Mouse (Mus musculus): ENCODE measurements around the gene Nphp3. TPM values are rescaled to one million over a fixed set of nuclear protein-coding genes. Genes with fewer than 3 reads are reported as not detected.

Gene Nphp3
- 3.4 TPM in 2 replicates for polyA plus RNA-seq (2015; fragmentation: Nextera tagmentation; extraction: Ambion mirVana)

- Histone ChIP-seq H3K4me2 (ENCODE audit: low read depth, low read length) (peak within 1 kb of the TSS; percentile 66), H3K27me3 (ENCODE audit: control insufficient read depth, insufficient read depth, low read length) (no peaks in the 10 kb centered on the region), H3K9me3 (replicated peaks; ENCODE audit: control insufficient read depth, low read length) (no peaks in the 10 kb centered on the region), H3K36me3 (ENCODE audit: control insufficient read depth, insufficient read depth) (peaks cover 7% of the 10 kb centered on the region; the same call in 1 of the 2 replicates), H3K4me1 (ENCODE audit: control insufficient read depth, insufficient read depth, low read length) (peaks cover 18% of the 10 kb centered on the region), H3K4me3 (ENCODE audit: low read length) (peak within 1 kb of the TSS; percentile 76), H3K27ac (ENCODE audit: low read length) (peak within 1 kb of the TSS; percentile 84), H3K9ac (ENCODE audit: low read length) (peak within 1 kb of the TSS; percentile 81)
- under 1% methylated on average over 55 of the region's 55 CpGs for WGBS
- ATAC-seq (replicated peaks; ENCODE audit: extremely low read depth, insufficient read depth, low FRiP score), result peak; percentile 99
Measured at GRCm38 (mm10) chr9:104001921-104002859, at the start of gene Nphp3. Nphp3 (plus strand) TSS chr9:104002544.

GRCm38 (mm10) chr9:103958722-103959121, 43.6 kb upstream of the Nphp3 start:
- ATAC-seq (replicated peaks; ENCODE audit: extremely low read depth, insufficient read depth, low FRiP score), result no peak
- WGBS, result 81% methylated on average over 6 of the region's 6 CpGs

GRCm38 (mm10) chr9:103959989-103960388, 42.4 kb upstream of the Nphp3 start:
- 0 out of 2 replicates have a peak, but pooled peaks cover 4% of the 10 kb centered on the region for H3K4me1 ChIP-seq (ENCODE audit: control insufficient read depth, insufficient read depth, low read length)
- no peak overlapping the region for H3K9ac ChIP-seq (ENCODE audit: low read length)
- ATAC-seq (replicated peaks; ENCODE audit: extremely low read depth, insufficient read depth, low FRiP score), result no peak
- no peak overlapping the region for H3K4me3 ChIP-seq (ENCODE audit: low read length)
- no peak overlapping the region for H3K4me2 ChIP-seq (ENCODE audit: low read depth, low read length)
- no peaks in the 10 kb centered on the region for H3K27me3 ChIP-seq (ENCODE audit: control insufficient read depth, insufficient read depth, low read length)
- H3K9me3 ChIP-seq (replicated peaks; ENCODE audit: control insufficient read depth, low read length), result no peaks in the 10 kb centered on the region
- WGBS, result 53% methylated on average over 10 of the region's 10 CpGs
- H3K36me3 ChIP-seq (ENCODE audit: control insufficient read depth, insufficient read depth), result no peaks in the 10 kb centered on the region
- H3K27ac ChIP-seq (ENCODE audit: low read length), result no peak overlapping the region

More at GRCm38 (mm10) chr9:103958722-103959121, 43.6 kb upstream of the Nphp3 start:
- 0 out of 2 replicates have a peak, but pooled peaks cover 4% of the 10 kb centered on the region for H3K4me1 ChIP-seq (ENCODE audit: control insufficient read depth, insufficient read depth, low read length)
- H3K9me3 ChIP-seq (replicated peaks; ENCODE audit: control insufficient read depth, low read length), result no peaks in the 10 kb centered on the region
- no peak overlapping the region for H3K9ac ChIP-seq (ENCODE audit: low read length)
- H3K27ac ChIP-seq (ENCODE audit: low read length), result no peak overlapping the region
- no peaks in the 10 kb centered on the region for H3K27me3 ChIP-seq (ENCODE audit: control insufficient read depth, insufficient read depth, low read length)
- no peaks in the 10 kb centered on the region for H3K36me3 ChIP-seq (ENCODE audit: control insufficient read depth, insufficient read depth)
- H3K4me3 ChIP-seq (ENCODE audit: low read length), result no peak overlapping the region
- H3K4me2 ChIP-seq (ENCODE audit: low read depth, low read length), result no peak overlapping the region

- H3K9me3 ChIP-seq (replicated peaks; ENCODE audit: control insufficient read depth, low read length), result no peaks in the 10 kb centered on the region
- no peak for ATAC-seq (replicated peaks; ENCODE audit: extremely low read depth, insufficient read depth, low FRiP score)
- no peaks in the 10 kb centered on the region for H3K36me3 ChIP-seq (ENCODE audit: control insufficient read depth, insufficient read depth)
- no peak overlapping the region for H3K4me2 ChIP-seq (ENCODE audit: low read depth, low read length)
- H3K4me1 ChIP-seq (ENCODE audit: control insufficient read depth, insufficient read depth, low read length), result peaks cover 9% of the 10 kb centered on the region
- no peak overlapping the region for H3K27ac ChIP-seq (ENCODE audit: low read length)
- 12% methylated on average over 2 of the region's 2 CpGs for WGBS
- no peaks in the 10 kb centered on the region for H3K27me3 ChIP-seq (ENCODE audit: control insufficient read depth, insufficient read depth, low read length)
- H3K9ac ChIP-seq (ENCODE audit: low read length), result no peak overlapping the region
- no peak overlapping the region for H3K4me3 ChIP-seq (ENCODE audit: low read length)
Measured at GRCm38 (mm10) chr9:103996496-103996895, 5.8 kb upstream of the Nphp3 start.

- no peak for ATAC-seq (replicated peaks; ENCODE audit: extremely low read depth, insufficient read depth, low FRiP score)
- Histone ChIP-seq H3K9me3 (replicated peaks; ENCODE audit: control insufficient read depth, low read length) (no peaks in the 10 kb centered on the region), H3K27me3 (ENCODE audit: control insufficient read depth, insufficient read depth, low read length) (no peaks in the 10 kb centered on the region), H3K4me1 (ENCODE audit: control insufficient read depth, insufficient read depth, low read length) (peaks cover 18% of the 10 kb centered on the region), H3K9ac (ENCODE audit: low read length) (no peak overlapping the region), H3K4me3 (ENCODE audit: low read length) (no peak overlapping the region), H3K36me3 (ENCODE audit: control insufficient read depth, insufficient read depth) (no peaks in the 10 kb centered on the region), H3K27ac (ENCODE audit: low read length) (no peak overlapping the region), H3K4me2 (ENCODE audit: low read depth, low read length) (no peak overlapping the region)
- 16% methylated on average over 3 of the region's 3 CpGs for WGBS
Measured at GRCm38 (mm10) chr9:104000601-104001000, 1.7 kb upstream of the Nphp3 start.

- no peaks in the 10 kb centered on the region for H3K9me3 ChIP-seq (replicated peaks; ENCODE audit: control insufficient read depth, low read length)
- H3K27me3 ChIP-seq (ENCODE audit: control insufficient read depth, insufficient read depth, low read length), result no peaks in the 10 kb centered on the region
- H3K4me2 ChIP-seq (ENCODE audit: low read depth, low read length), result peak overlapping the region; percentile 66
- H3K36me3 ChIP-seq (ENCODE audit: control insufficient read depth, insufficient read depth), result peaks cover 7% of the 10 kb centered on the region; the same call in 1 of the 2 replicates
- H3K4me1 ChIP-seq (ENCODE audit: control insufficient read depth, insufficient read depth, low read length), result peaks cover 18% of the 10 kb centered on the region
- peak; percentile 35 for ATAC-seq (replicated peaks; ENCODE audit: extremely low read depth, insufficient read depth, low FRiP score)
- H3K9ac ChIP-seq (ENCODE audit: low read length), result peak overlapping the region; percentile 81
- H3K27ac ChIP-seq (ENCODE audit: low read length), result peak overlapping the region; percentile 77
- under 1% methylated on average over 37 of the region's 37 CpGs for WGBS
- peak overlapping the region; percentile 76 for H3K4me3 ChIP-seq (ENCODE audit: low read length)
Measured at GRCm38 (mm10) chr9:104002913-104003330, 578 bp downstream of the Nphp3 start.

GRCm38 (mm10) chr9:104014526-104014925, 12.2 kb downstream of the Nphp3 start:
- H3K36me3 ChIP-seq (ENCODE audit: control insufficient read depth, insufficient read depth), result peaks cover 28% of the 10 kb centered on the region
- H3K9ac ChIP-seq (ENCODE audit: low read length), result no peak overlapping the region
- no peak overlapping the region for H3K27ac ChIP-seq (ENCODE audit: low read length)
- WGBS, result 81% methylated on average over 1 of the region's 1 CpGs
- H3K4me2 ChIP-seq (ENCODE audit: low read depth, low read length), result no peak overlapping the region
- H3K27me3 ChIP-seq (ENCODE audit: control insufficient read depth, insufficient read depth, low read length), result no peaks in the 10 kb centered on the region
- ATAC-seq (replicated peaks; ENCODE audit: extremely low read depth, insufficient read depth, low FRiP score), result no peak
- no peaks in the 10 kb centered on the region for H3K9me3 ChIP-seq (replicated peaks; ENCODE audit: control insufficient read depth, low read length)
- H3K4me3 ChIP-seq (ENCODE audit: low read length), result no peak overlapping the region
- no peaks in the 10 kb centered on the region for H3K4me1 ChIP-seq (ENCODE audit: control insufficient read depth, insufficient read depth, low read length)

GRCm38 (mm10) chr9:104021026-104021425, 18.7 kb downstream of the Nphp3 start:
- 89% methylated on average over 10 of the region's 10 CpGs for WGBS
- no peak overlapping the region for H3K9ac ChIP-seq (ENCODE audit: low read length)
- no peaks in the 10 kb centered on the region for H3K9me3 ChIP-seq (replicated peaks; ENCODE audit: control insufficient read depth, low read length)
- no peaks in the 10 kb centered on the region for H3K4me1 ChIP-seq (ENCODE audit: control insufficient read depth, insufficient read depth, low read length)
- H3K27me3 ChIP-seq (ENCODE audit: control insufficient read depth, insufficient read depth, low read length), result no peaks in the 10 kb centered on the region
- H3K4me3 ChIP-seq (ENCODE audit: low read length), result no peak overlapping the region
- no peak overlapping the region for H3K4me2 ChIP-seq (ENCODE audit: low read depth, low read length)
- no peak for ATAC-seq (replicated peaks; ENCODE audit: extremely low read depth, insufficient read depth, low FRiP score)
- peaks cover 27% of the 10 kb centered on the region for H3K36me3 ChIP-seq (ENCODE audit: control insufficient read depth, insufficient read depth)
- no peak overlapping the region for H3K27ac ChIP-seq (ENCODE audit: low read length)

GRCm38 (mm10) chr9:104027186-104027585, 24.8 kb downstream of the Nphp3 start:
- H3K4me3 ChIP-seq (ENCODE audit: low read length), result no peak overlapping the region
- peaks cover 25% of the 10 kb centered on the region for H3K36me3 ChIP-seq (ENCODE audit: control insufficient read depth, insufficient read depth)
- H3K9me3 ChIP-seq (replicated peaks; ENCODE audit: control insufficient read depth, low read length), result peaks cover 9% of the 10 kb centered on the region
- no peaks in the 10 kb centered on the region for H3K27me3 ChIP-seq (ENCODE audit: control insufficient read depth, insufficient read depth, low read length)
- H3K27ac ChIP-seq (ENCODE audit: low read length), result no peak overlapping the region
- no peaks in the 10 kb centered on the region for H3K4me1 ChIP-seq (ENCODE audit: control insufficient read depth, insufficient read depth, low read length)
- no peak overlapping the region for H3K4me2 ChIP-seq (ENCODE audit: low read depth, low read length)
- H3K9ac ChIP-seq (ENCODE audit: low read length), result no peak overlapping the region
- no peak for ATAC-seq (replicated peaks; ENCODE audit: extremely low read depth, insufficient read depth, low FRiP score)
- WGBS, result 94% methylated on average over 8 of the region's 8 CpGs
